Mouse (Mus musculus): ENCODE data around the gene Zfp706. TPM values are rescaled to one million over a fixed set of nuclear protein-coding genes. Genes with fewer than 3 reads are reported as not detected.

Gene Zfp706
- total RNA-seq, 2 experiments from 2014 or later: 262 to 279 TPM

- DNase-seq: no peak
Measured at GRCm38 (mm10) chr15:36977823-36978222, 29.8 kb downstream of the Zfp706 start.

- no peak for DNase-seq
Measured at GRCm38 (mm10) chr15:36975690-36976089, 31.9 kb downstream of the Zfp706 start.

GRCm38 (mm10) chr15:36975256-36975620 lies 32.3 kb downstream of the Zfp706 start:
- no peak for DNase-seq

GRCm38 (mm10) chr15:36974614-36975255 lies 32.8 kb downstream of the Zfp706 start:
- DNase-seq: no peak

GRCm38 (mm10) chr15:36973714-36974113 lies 33.9 kb downstream of the Zfp706 start:
- no peak for DNase-seq

- DNase-seq: no peak
Measured at GRCm38 (mm10) chr15:36973290-36973689, 34.3 kb downstream of the Zfp706 start.

GRCm38 (mm10) chr15:36969794-36970193 lies 37.8 kb downstream of the Zfp706 start:
- DNase-seq: no peak

- DNase-seq: no peak
Measured at GRCm38 (mm10) chr15:36968295-36968694, 39.3 kb downstream of the Zfp706 start.

GRCm38 (mm10) chr15:36967381-36968211 lies 40.0 kb downstream of the Zfp706 start:
- peak; percentile 88 for DNase-seq

- no peak for DNase-seq
Measured at GRCm38 (mm10) chr15:36966940-36967339, 40.6 kb downstream of the Zfp706 start.

GRCm38 (mm10) chr15:36966466-36966865 lies 41.1 kb downstream of the Zfp706 start:
- DNase-seq: no peak

- DNase-seq: no peak
Measured at GRCm38 (mm10) chr15:36965743-36966142, 41.8 kb downstream of the Zfp706 start.

- no peak for DNase-seq
Measured at GRCm38 (mm10) chr15:36962931-36963330, 44.6 kb downstream of the Zfp706 start.

- DNase-seq: no peak
Measured at GRCm38 (mm10) chr15:36960876-36961237, 46.7 kb downstream of the Zfp706 start.

GRCm38 (mm10) chr15:36960010-36960875 lies 47.3 kb downstream of the Zfp706 start:
- peak; percentile 82 to 84 for DNase-seq

- DNase-seq: no peak
Measured at GRCm38 (mm10) chr15:36956221-36956620, 51.4 kb downstream of the Zfp706 start.

- DNase-seq: no peak
Measured at GRCm38 (mm10) chr15:36950258-36950657, 57.3 kb downstream of the Zfp706 start.

GRCm38 (mm10) chr15:36948866-36949546 lies 58.6 kb downstream of the Zfp706 start:
- no peak for DNase-seq

All from layer of hippocampus, postnatal 36 days (tissue).